In the genomic region with DNA sequence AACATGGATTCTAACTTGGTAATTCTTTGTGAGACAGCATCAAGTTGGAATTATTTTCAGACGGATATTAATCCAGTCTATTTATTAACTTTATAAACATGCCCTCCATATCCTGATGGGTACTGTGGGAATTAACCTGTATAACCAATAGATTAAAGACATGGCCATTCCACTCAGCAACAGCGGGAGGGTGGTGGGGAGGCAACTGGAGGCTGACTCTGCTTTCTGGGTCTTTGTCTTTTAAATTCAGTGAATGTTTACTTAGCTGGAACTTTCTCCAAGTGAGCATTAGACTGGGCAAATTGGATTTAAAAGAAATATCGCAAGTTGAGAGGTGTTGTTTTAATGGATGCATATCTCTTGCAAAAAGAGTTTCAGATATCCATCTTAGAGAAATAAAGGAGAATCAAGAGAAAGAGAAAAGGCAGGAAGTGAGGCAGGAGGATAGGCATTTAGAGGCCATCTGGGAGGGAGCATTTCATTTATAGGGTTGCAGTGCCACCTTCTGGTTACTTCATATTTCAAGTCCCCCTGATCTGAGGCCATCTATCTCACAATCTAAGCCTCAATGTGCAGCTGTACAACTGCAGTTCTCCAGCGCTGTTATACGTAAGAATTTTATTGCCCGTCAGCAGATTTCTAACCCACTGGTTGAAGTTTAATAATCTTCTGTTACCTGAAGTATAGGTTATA, we compare ENCODE assay signal across 7 mouse cellular contexts.
A peak's percentile ranks its signal among the peaks of the same experiment; 100 is the strongest.
DNase-seq lines count a peak whose midpoint lies in the region; ATAC-seq and TF ChIP-seq lines count a peak whose summit lies in the region.

No protein-coding gene starts in this region.

- CTCF ChIA-PET in Patski (lab: Charles Lee): interaction anchor here (0.6 to 1.4 kb wide), 4 partner anchors 26 to 591 kb away, joined by 3 to 4 read pairs (median 4); no protein-coding TSS in a partner anchor

- TF ChIP-seq EP300 in heart, postnatal 0 days (IDR thresholded peaks at IDR 0.05; ENCODE audit: low read depth): no peak

- no peak overlapping the region for H3K27ac ChIP-seq in heart, postnatal 0 days (ENCODE audit: low read depth)
- H3K27ac ChIP-seq in lung, embryonic 14.5 days (ENCODE audit: low read depth): peak overlapping the region; percentile 44; the same call in 1 of the 2 replicates

- no peak overlapping the region for H3K9ac ChIP-seq in heart, postnatal 0 days (replicated peaks; ENCODE audit: low read depth, low read length)
- no peak overlapping the region for H3K9ac ChIP-seq in lung, embryonic 14.5 days

- no peaks in the 10 kb centered on the region for H3K9me3 ChIP-seq in heart, postnatal 0 days (replicated peaks; ENCODE audit: control insufficient read depth, low read length)
- H3K9me3 ChIP-seq in lung, embryonic 14.5 days (ENCODE audit: low read depth, low read length): no peaks in the 10 kb centered on the region

- POLR2A ChIA-PET in Patski (lab: Charles Lee): interaction anchor here (0.6 kb wide), 1 partner anchor 1470 kb away, joined by 5 read pairs; no protein-coding TSS in a partner anchor

- peak; percentile 73 for TF ChIP-seq CTCF in Patski (IDR thresholded peaks at IDR 0.05)
- TF ChIP-seq CTCF in heart, postnatal 0 days (IDR thresholded peaks at IDR 0.05; ENCODE audit: low read depth): peak; percentile 64
- peak; percentile 77 for TF ChIP-seq CTCF in lung, embryonic 14.5 days (IDR thresholded peaks at IDR 0.05; ENCODE audit: low read depth)

- H3K36me3 ChIP-seq in heart, postnatal 0 days (replicated peaks; ENCODE audit: control insufficient read depth, insufficient read depth, low read length): no peaks in the 10 kb centered on the region
- H3K36me3 ChIP-seq in lung, embryonic 14.5 days (ENCODE audit: insufficient read depth): no peaks in the 10 kb centered on the region

- H3K4me3 ChIP-seq in heart, postnatal 0 days (ENCODE audit: low read depth, low read length): no peak overlapping the region
- no peak overlapping the region for H3K4me3 ChIP-seq in lung, embryonic 14.5 days (ENCODE audit: low read depth, low read length)

- peak; percentile 5 for DNase-seq in CD4-positive helper T cell, adult 2 months (ENCODE audit: low read depth, low spot score)
- peak; percentile 51 for DNase-seq in Patski (ENCODE audit: low read depth, low spot score)
- peak; percentile 93 for DNase-seq in embryo, embryonic 10.5 days (ENCODE audit: low spot score)
- DNase-seq in heart, postnatal 0 days (ENCODE audit: low spot score): peak; percentile 56
- peak; percentile 70 for DNase-seq in kidney, postnatal 10 days
- peak; percentile 94 for DNase-seq in lung, embryonic 14.5 days
- DNase-seq in retina, postnatal 1 day: peak; percentile 85

- no peaks in the 10 kb centered on the region for H3K27me3 ChIP-seq in Patski
- no peaks in the 10 kb centered on the region for H3K27me3 ChIP-seq in heart, postnatal 0 days (ENCODE audit: control insufficient read depth, insufficient read depth, low read length)
- H3K27me3 ChIP-seq in lung, embryonic 14.5 days (ENCODE audit: insufficient read depth, low read length): no peaks in the 10 kb centered on the region

- in situ Hi-C loops in Patski (cut with MboI; ENCODE audit: low pct_unique_long_range_greater_than_20kb): loop anchor here (10.0 to 25.0 kb wide), 6 partner anchors 356 to 1646 kb away; partner anchors contain the start of genes Dusp13 and Samd8

- ATAC-seq in Patski: no peak
- ATAC-seq in heart, postnatal 0 days (ENCODE audit: insufficient read depth, low read depth): no peak
- peak; percentile 91 for ATAC-seq in lung, embryonic 14.5 days (ENCODE audit: insufficient read depth)

- H3K4me1 ChIP-seq in heart, postnatal 0 days (ENCODE audit: control insufficient read depth, insufficient read depth): no peaks in the 10 kb centered on the region
- H3K4me1 ChIP-seq in lung, embryonic 14.5 days (ENCODE audit: insufficient read depth): 0 out of 2 replicates have a peak, but pooled peaks cover 3% of the 10 kb centered on the region

- no peak overlapping the region for H3K4me2 ChIP-seq in heart, postnatal 0 days (ENCODE audit: low read depth, low read length)
- H3K4me2 ChIP-seq in lung, embryonic 14.5 days: no peak overlapping the region

- whole genome bisulfite sequencing in heart, postnatal 0 days: 16% methylated on average over 6 of the region's 6 CpGs
- 8% methylated on average over 6 of the region's 6 CpGs for WGBS in lung, embryonic 14.5 days

Comparison
In these comparisons a context has a peak if more than half of its experiments do, and no peak if none do; other contexts are left out.
1. DNase-seq: peak in every context shown above with its lines; median percentile 94 in lung, embryonic 14.5 days; 93 in embryo, embryonic 10.5 days; 85 in retina, postnatal 1 day; 70 in kidney, postnatal 10 days; 56 in heart, postnatal 0 days; 51 in Patski; 5 in CD4-positive helper T cell, adult 2 months.